Mouse (Mus musculus): ENCODE measurements around the gene Foxc1.

DNA sequence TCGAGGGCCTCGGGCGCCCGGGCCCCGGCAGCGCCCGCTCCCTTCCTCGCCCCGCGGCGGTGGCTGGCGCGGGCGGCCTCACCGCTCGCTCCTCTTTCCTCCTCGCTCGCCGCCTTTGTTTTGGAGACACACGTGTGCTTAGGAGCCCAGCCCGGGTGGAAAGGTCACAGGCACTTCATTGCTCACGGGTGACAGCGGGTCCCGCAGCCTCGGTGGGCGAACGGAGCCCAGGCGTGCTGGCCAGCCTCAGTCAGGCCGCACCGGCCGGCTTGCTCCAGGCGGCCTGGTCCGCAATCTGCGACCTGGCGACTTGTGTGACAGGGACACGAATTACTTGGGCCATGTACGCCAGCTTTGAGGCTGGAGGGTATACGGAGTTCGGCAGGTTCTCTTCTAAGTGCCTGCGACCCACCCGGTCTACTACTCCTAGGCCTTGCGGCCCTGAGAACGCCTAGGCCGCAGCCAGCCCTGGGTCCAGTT is 5.1 kb downstream of the Foxc1 start:
- no peak for TF ChIP-seq CTCF (IDR thresholded peaks at IDR 0.05; ENCODE audit: extremely low read depth, insufficient read length, insufficient replicate concordance, low read depth, low read length)
- TF ChIP-seq POLR2A (IDR thresholded peaks at IDR 0.05; ENCODE audit: low read depth, low read length), result no peak
